Mouse (Mus musculus) gastrocnemius, adult 2 months (tissue): ENCODE data around the gene Epop. TPM values are rescaled to one million over a fixed set of nuclear protein-coding genes. Genes with fewer than 3 reads are reported as not detected.

ENCODE experiments used
- DNase-seq: peaks from one replicate; pipeline ENCODE4 v3.0.0; 2022
- H3K27ac ChIP-seq: fragments of 200-600 bp; 2 replicates; pipeline ENCODE4 v1.8.1; 2022; ENCODE audit warnings: mild to moderate bottlenecking
- H3K4me3 ChIP-seq: fragments of 200-600 bp; 2 replicates; pipeline ENCODE4 v1.8.1; 2022; ENCODE audit warnings: mild to moderate bottlenecking, moderate library complexity
- CTCF ChIP-seq: fragments of 200-600 bp; IDR thresholded peaks from 2 replicates; pipeline ENCODE4 v1.8.1; 2022; ENCODE audit warnings: antibody characterized with exemption, mild to moderate bottlenecking, moderate library complexity
- intact Hi-C: fragments of 180-260 bp; cut with DNase I; formaldehyde crosslinking; loops from one replicate; pipeline ENCODE4 v1.15.1; 2025
- long read RNA-seq, 2 experiments: library from polyadenylated mRNA; stranded (forward); transcript quantifications; one replicate each; pipeline ENCODE4 v2.0.0; 2021
- total RNA-seq, 2 experiments: library from RNA; stranded (reverse); gene quantifications; 2 replicates each; pipeline ENCODE4 v1.2.3; 2021

The Epop gene
- 1 to 10 TPM in 1 of 2 experiments, under 1 TPM in 1; 0.98 to 1.5 TPM for total RNA-seq
- long read RNA-seq, experiment 1, result 0 reads
- long read RNA-seq, experiment 2, partial matches to known transcripts, result 0 of 3 reads
- long read RNA-seq, experiment 2, other reads (novel, unspliced or antisense), result 0 of 3 reads

DNA sequence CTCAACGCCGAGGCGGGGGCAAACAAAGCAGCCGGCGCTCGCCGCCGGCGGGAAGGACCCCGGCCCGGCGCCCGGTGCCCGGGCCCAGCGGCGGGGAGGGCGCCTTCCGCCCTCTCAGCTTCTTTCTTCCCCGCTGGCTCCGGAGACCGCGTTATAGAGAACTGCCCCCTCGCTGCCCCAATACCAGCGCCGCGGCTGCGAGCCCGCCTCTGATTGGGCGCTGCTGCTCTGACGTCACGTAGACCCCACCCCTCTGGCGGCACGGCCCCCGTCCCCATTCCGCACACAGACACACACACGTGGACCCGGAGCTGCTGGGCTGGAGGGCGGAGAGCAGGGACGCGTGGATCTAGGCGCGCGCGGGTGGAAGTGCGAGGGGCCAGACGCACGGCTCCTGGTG is at the start of gene Epop:
Gene Epop (minus strand): TSS at position 127 of the 400 bp plus-strand sequence.
- intact Hi-C loops, result no loop called here
- H3K27ac ChIP-seq, result peak within 1 kb of the TSS; percentile 72
- DNase-seq, result peak; percentile 94
- no peak for TF ChIP-seq CTCF
- peak within 1 kb of the TSS; percentile 86 for H3K4me3 ChIP-seq

DNA sequence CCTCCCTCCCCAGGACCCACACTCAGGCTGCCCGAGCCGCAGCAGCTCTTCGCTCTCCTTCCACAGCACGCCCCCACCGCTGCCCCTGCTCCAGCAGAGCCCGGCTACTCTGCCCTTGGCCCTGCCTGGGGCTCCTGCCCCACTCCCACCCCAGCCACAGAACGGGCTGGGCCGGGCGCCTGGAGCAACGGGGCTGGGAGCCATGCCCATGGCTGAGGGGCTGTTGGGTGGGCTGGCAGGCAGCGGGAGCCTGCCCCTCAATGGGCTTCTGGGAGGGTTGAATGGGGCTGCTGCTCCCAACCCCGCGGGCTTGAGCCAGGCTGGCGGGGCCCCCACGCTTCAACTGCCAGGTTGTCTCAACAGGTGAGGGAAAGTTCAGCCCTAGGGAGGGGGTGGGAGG is 48.8 kb upstream of the Epop start:
- Histone ChIP-seq H3K4me3 (no peak overlapping the region), H3K27ac (no peak overlapping the region)
- intact Hi-C loops, result no loop called here
- DNase-seq, result no peak
- no peak for TF ChIP-seq CTCF

GRCm38 (mm10) chr11:97677842-97678241 is 48.3 kb upstream of the Epop start:
- Histone ChIP-seq H3K4me3 (no peak overlapping the region), H3K27ac (no peak overlapping the region)
- intact Hi-C loops, result no loop called here
- no peak for DNase-seq
- no peak for TF ChIP-seq CTCF

DNA sequence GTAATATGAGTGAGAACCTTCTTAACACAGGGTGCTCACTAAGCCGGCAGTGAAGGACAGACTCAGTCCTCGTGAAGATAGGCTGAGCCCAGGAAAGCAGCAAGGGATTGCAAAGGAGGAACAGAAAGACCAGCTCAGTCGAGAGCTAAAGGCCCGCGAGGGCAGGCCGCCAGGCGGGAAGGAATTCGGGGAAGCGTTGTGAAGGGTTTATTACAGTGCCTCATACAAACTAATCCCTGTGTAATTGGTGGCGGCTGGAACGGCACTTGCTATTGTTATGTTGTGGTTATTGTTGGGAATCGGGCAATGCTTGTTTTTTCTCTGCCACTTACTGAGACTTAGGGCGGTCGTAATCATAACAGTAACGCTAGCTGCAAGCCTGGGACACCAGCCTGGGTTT is 47.9 kb upstream of the Epop start:
- DNase-seq, result no peak
- Histone ChIP-seq H3K4me3 (no peak overlapping the region), H3K27ac (no peak overlapping the region)
- intact Hi-C loops, result no loop called here
- no peak for TF ChIP-seq CTCF

- H3K27ac ChIP-seq, result no peak overlapping the region
- H3K4me3 ChIP-seq, result no peak overlapping the region
- TF ChIP-seq CTCF, result no peak
- DNase-seq, result no peak
- intact Hi-C loops, result no loop called here
Observed at GRCm38 (mm10) chr11:97676050-97676754, 46.7 kb upstream of the Epop start.

GRCm38 (mm10) chr11:97673148-97673547 is 43.6 kb upstream of the Epop start:
- intact Hi-C loops, result no loop called here
- H3K27ac ChIP-seq, result no peak overlapping the region
- no peak for DNase-seq
- H3K4me3 ChIP-seq, result no peak overlapping the region
- TF ChIP-seq CTCF, result no peak

- intact Hi-C loops, result no loop called here
- no peak for TF ChIP-seq CTCF
- no peak for DNase-seq
- no peak overlapping the region for H3K4me3 ChIP-seq
- H3K27ac ChIP-seq, result peak overlapping the region; percentile 84; the same call in 1 of the 2 replicates
Observed at GRCm38 (mm10) chr11:97671177-97671527, 41.6 kb upstream of the Epop start.

- peak overlapping the region; percentile 84 for H3K27ac ChIP-seq
- peak; percentile 16 for TF ChIP-seq CTCF
- intact Hi-C loops, result no loop called here
- H3K4me3 ChIP-seq, result peak overlapping the region; percentile 51
- peak; percentile 67 for DNase-seq
Observed at GRCm38 (mm10) chr11:97670234-97671176, 41.0 kb upstream of the Epop start.

DNA sequence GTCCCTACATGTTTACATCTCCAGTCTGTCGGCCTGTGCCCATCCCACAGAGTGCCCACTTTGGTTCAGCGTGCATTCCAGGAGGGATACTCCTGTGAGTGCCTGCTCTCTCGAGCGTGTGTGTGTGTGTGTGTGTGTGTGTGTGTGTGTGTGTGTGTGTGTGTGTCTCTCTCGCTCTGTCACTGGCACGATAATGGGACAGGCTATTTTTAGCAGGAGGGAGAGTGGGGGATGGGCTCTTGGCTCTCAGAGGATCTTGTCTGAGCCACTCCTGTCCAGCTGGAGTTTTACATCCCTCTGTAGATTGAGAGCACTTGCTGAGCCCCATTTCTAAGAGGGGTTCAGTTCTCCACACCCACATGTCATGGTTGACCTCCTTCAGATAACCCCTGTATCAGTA is 40.3 kb upstream of the Epop start:
- DNase-seq, result peak; percentile 85
- peak overlapping the region; percentile 57 for H3K4me3 ChIP-seq
- intact Hi-C loops, result no loop called here

GRCm38 (mm10) chr11:97669268-97669667 is 39.8 kb upstream of the Epop start:
- Histone ChIP-seq H3K4me3 (peak overlapping the region; percentile 57), H3K27ac (peak overlapping the region; percentile 85)
- TF ChIP-seq CTCF, result no peak
- DNase-seq, result peak; percentile 67
- intact Hi-C loops, result no loop called here

More for the DNA sequence above, 40.3 kb upstream of the Epop start:
- H3K27ac ChIP-seq, result peak overlapping the region; percentile 85
- no peak for TF ChIP-seq CTCF

GRCm38 (mm10) chr11:97668160-97668559 is 38.7 kb upstream of the Epop start:
- Histone ChIP-seq H3K27ac (peak overlapping the region; percentile 85), H3K4me3 (peak overlapping the region; percentile 15; the same call in 1 of the 2 replicates)
- TF ChIP-seq CTCF, result no peak
- peak; percentile 82 for DNase-seq
- intact Hi-C loops, result no loop called here

GRCm38 (mm10) chr11:97666794-97667193 is 37.3 kb upstream of the Epop start:
- intact Hi-C loops, result no loop called here
- Histone ChIP-seq H3K27ac (peak overlapping the region; percentile 85), H3K4me3 (no peak overlapping the region)
- no peak for TF ChIP-seq CTCF
- no peak for DNase-seq

DNA sequence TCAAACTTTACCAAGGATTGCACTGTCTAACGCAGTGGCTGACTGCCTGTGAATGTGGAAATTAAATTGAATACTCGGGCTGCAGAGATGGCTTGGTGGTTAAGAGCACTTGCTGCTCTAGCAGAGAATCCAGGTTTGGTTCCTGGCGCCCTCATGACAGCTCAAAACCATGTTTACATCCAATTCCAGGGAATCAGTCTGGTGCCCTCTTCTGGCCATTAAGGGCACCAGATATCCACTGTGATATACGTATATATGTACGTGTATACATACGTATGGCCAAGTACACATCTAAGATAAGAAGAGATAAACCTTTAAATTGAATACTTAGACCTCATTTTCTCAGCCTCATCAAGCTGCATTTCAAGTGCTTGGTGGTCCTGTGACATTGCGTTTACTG is 36.7 kb upstream of the Epop start:
- no peak overlapping the region for H3K4me3 ChIP-seq
- H3K27ac ChIP-seq, result no peak overlapping the region
- intact Hi-C loops, result no loop called here
- peak; percentile 44 for TF ChIP-seq CTCF
- DNase-seq, result no peak
